Mouse (Mus musculus) C2C12 (cell line): ENCODE measurements around the gene Zscan29.

Experiments
- CTCF ChIP-seq: IDR thresholded peaks from one replicate; pipeline ENCODE4 v1.5.1; 2011; ENCODE audit not compliant: control insufficient read depth, insufficient read depth, insufficient read length
- MAX ChIP-seq: IDR thresholded peaks from one replicate; pipeline ENCODE4 v1.6.1; 2011; ENCODE audit warnings: mild to moderate bottlenecking, control low read depth
- MYOG ChIP-seq: IDR thresholded peaks from one replicate; pipeline ENCODE4 v1.6.1; 2011; ENCODE audit not compliant: control insufficient read depth, insufficient read length; ENCODE audit errors: extremely low read depth
- USF1 ChIP-seq: IDR thresholded peaks from one replicate; pipeline ENCODE4 v1.6.1; 2011; ENCODE audit warnings: low read depth, mild to moderate bottlenecking, control low read depth, moderate library complexity

DNA sequence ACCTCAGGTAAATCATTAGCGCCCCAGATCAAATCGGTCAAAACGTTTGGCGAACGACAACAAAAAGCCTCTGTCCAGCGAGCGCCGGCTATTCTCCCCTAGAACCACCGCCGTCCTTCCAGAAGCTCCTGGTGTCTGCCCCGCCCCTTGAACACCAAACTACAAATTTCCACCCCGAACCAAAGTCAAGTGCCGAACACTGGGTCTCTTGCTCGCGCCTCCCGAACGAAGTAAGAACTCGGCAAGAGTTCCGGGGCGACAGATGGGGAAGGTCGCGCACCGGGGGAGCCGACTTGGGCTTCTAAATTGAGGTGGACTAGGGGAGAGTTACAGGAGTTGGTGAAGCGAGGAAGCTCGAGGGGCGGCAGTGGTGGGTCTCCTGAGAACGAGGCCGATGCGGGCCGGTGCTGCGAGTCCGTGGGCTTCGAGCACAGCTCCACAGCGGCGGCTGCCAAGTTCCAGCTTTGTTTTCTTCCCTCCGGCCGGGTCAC lies 399 bp downstream of the Zscan29 start, which contains the start of gene Tubgcp4:
- TF ChIP-seq CTCF (no peak), USF1 (no peak), MAX (no peak), MYOG (no peak)
